Mouse (Mus musculus) large intestine, adult 2 months (tissue): ENCODE data around the gene Cnnm2. TPM values are rescaled to one million over a fixed set of nuclear protein-coding genes. Genes with fewer than 3 reads are reported as not detected.

Experiments used
- DNase-seq: peaks from one replicate; pipeline ENCODE4 v3.0.0-alpha.2; 2012; ENCODE audit warnings: low read depth, low spot score
- WGBS: fragments of 180-500 bp; shearing (Covaris S2); methylation state at CpG from one replicate; pipeline ENCODE4 v1.1.7; 2018; 5-methylcytosine and 5-hydroxymethylcytosine counted together
- polyA plus RNA-seq: library from polyadenylated mRNA; depleted of rRNA; stranded (reverse); fragments of >200 nt; gene quantifications from 2 replicates; pipeline ENCODE4 v1.2.3, GENCODE M21; 2012

Gene Cnnm2
- polyA plus RNA-seq, 1 experiment, result 3.3 TPM

DNA sequence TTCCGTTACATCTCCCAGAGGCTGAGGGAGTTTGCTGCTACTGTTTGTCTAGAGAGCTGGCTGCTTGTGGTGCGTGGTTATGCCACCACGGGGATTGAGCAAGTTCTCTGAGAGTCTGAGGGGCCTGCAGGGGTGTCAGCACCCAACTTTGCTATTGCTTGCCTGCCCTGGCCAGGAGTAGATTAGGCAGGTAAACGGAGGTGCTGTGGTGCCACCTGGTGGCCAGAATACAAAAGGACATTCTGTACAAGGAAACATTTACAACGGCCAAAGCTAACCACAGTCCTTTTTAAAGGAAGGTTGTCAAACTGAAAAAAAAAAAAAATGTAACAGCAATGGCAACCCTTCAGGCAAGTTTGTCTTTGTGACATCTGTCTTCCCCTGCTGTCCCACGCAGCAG, 108.1 kb downstream of the Cnnm2 start:
- WGBS, result 12% methylated on average over 6 of the region's 6 CpGs
- DNase-seq, result peak; percentile 43

DNA sequence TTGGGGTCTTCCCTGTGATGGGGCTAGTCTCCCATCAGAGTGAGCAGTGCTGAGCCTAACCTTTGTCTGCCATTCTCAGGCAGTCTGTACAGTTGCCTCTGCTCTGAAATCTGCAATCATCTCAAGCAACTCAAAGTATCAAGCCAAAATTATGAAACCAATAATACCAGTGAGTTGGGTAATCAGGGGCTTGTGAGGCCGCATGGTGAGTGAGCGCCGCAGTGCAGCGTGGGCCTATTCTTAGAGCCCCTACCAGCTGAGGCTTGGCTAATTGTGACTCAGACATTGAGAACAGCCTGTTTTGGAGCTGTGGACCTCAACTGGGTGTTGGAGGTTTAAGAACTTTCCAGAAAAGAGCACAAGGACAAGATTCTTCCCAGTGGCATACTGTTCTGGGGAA, 109.7 kb downstream of the Cnnm2 start:
- WGBS, result 94% methylated on average over 4 of the region's 4 CpGs
- no peak for DNase-seq

DNA sequence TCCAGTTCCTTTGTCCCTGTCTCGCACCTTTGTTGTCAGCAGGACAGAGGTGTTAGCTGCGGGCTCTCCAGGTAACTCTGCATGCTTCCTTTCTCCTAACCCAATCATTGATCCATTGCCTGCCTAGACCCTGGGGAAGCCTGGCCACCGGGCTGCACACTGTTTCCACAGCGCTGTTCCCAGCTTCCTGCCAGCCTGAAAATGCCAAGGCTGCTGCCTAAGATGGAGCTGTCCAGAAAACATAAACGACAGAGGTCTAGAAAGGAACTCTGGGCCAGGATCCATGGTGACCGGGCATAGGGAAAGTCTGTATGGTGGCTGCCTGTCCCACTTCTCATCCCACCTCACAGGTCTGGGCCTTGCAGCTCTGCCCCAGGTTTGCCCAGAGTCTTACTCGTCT, 110.3 kb downstream of the Cnnm2 start:
- no peak for DNase-seq
- WGBS, result 81% methylated on average over 7 of the region's 7 CpGs

DNA sequence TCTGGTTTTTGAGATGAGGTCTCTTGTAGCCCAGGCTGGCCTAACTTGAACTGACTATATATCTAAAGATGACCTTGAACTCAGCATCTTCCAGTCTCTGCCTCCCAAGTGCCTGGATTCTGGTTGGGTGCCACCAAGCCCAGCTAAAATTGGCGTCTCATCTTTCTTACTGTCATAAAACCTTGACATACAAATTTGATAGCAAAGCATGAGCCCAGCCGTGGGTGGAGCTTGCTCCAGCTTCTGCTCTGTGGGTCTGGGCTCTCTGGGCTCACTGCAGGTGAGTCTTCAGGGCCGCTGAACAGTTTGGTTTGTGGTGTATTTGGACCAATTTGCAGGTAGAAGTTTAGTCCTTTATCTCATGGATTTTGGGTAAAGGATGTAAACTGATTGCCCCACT, 112.5 kb downstream of the Cnnm2 start:
- WGBS, result 64% methylated on average over 3 of the region's 3 CpGs
- no peak for DNase-seq

DNA sequence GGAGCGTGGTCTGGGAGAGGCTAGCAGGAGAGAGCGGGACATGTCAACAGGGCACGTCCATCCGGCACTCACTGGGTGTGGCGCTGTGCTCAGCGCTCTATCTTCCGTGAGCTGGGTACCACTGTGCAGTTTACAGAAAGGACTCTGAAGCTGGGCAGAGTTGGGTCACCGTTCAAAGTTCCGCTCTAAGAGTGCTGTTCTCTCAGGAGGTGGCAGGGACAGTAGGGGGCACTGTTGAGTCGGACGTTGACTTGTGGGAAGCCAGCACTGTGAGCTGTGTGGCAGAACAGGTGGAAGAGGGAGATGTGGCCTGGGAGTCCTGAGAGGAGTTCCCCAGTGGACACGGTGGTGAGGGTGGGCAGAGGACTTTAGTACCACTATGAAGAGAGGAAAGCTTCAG, 114.4 kb downstream of the Cnnm2 start:
- WGBS, result 25% methylated on average over 12 of the region's 12 CpGs

DNA sequence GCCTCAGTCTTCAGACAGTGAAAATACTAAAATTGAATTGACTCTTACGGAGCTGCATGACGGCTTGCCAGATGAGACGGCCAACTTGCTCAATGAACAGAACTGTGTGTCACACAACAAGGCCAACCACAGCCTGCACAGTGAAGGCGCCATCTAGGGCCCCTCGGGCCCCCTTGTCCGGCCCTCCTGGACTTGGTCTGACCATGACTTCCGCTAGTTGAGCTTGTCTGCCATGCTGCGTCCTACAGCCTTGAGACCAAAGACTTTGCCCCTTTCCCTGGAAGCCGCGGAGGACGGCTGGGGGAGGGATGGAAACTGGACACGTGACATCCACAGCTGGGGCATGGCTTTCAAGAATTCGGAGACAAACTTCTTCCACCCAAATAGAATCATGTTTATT, 116.5 kb downstream of the Cnnm2 start:
- DNase-seq, result no peak
- WGBS, result 82% methylated on average over 13 of the region's 13 CpGs

More for the DNA sequence above, 114.4 kb downstream of the Cnnm2 start:
- peak; percentile 62 for DNase-seq

DNA sequence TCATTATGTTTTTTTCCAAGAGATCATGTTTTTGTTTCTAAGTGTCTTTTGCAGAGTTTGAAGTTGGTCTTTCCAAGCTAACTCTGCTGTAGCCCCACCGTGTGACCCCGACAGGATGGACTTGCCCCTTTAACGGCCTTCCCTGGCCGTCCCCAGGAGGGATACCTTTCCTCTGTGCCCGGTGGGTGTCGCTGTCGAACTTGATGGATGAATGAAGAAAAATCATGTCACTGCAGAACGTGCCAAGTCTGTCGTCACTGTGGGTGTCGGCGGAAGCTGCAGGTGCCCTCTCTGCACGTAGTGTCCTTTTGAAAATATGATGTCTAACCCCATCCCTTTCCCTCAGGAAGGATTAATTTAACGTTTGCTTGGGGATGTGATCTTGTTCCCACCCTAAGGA, 117.0 kb downstream of the Cnnm2 start:
- 26% methylated on average over 13 of the region's 13 CpGs for WGBS

DNA sequence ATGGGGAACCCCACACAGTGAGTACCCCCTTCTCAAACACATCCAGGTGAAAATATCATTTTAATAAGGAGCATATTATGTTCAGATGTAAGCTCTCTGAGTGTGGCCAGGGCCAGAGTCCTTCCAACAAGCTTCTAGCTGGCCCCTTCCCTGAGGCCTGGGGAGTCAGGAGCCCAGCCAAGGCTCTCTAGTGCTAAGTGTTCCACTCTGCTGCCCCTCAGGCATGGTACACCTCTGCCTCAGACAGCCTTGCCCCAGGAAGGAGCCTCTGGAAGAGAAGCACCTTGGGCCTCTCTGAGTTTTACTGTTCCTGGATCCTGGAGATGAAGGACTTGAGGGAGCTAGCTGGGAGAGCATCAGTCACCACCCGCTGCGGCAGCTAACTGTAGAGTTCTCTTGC, 118.5 kb downstream of the Cnnm2 start:
- WGBS, result 94% methylated on average over 2 of the region's 2 CpGs
- DNase-seq, result no peak

More for the DNA sequence above, 117.0 kb downstream of the Cnnm2 start:
- DNase-seq, result peak; percentile 61

DNA sequence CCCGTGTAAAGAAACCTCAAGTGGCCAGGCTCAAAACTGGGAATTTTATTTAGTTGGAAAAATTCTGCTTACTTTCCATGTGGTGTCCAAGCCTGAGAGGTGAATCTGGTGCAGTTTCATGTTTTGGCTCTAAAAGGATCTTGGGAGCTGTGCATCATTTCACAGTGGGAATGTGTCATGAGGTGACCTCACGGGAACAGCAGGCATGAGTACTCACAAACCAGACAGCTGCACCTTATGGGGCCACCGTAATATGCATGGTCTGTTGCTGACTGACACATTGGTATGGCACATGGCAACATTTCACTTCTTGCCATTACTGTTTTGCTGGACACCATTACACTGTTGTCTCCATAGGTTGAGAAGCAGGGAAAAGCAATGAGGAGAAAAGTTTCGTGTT, 124.0 kb downstream of the Cnnm2 start:
- 85% methylated on average over 4 of the region's 4 CpGs for WGBS
- DNase-seq, result no peak

DNA sequence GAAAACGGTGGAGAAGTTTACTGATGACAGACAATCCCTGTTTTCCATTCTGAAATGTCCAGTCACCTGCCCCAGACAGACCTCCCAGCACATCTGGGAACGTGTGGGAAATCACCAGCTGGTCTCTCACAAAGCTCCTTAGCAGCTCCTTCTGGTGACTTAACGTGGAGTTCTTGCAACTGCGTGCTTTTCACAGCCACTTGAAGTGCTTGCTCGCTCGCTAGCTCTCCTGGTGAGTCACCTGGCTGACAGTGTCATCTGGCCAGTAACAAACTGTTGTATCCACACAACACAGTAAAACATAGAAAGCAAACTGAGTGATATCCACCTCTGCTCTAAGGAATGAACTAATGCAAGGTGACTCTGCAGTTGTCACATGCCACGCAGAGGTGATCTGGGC, 125.4 kb downstream of the Cnnm2 start:
- 83% methylated on average over 7 of the region's 7 CpGs for WGBS
- no peak for DNase-seq

DNA sequence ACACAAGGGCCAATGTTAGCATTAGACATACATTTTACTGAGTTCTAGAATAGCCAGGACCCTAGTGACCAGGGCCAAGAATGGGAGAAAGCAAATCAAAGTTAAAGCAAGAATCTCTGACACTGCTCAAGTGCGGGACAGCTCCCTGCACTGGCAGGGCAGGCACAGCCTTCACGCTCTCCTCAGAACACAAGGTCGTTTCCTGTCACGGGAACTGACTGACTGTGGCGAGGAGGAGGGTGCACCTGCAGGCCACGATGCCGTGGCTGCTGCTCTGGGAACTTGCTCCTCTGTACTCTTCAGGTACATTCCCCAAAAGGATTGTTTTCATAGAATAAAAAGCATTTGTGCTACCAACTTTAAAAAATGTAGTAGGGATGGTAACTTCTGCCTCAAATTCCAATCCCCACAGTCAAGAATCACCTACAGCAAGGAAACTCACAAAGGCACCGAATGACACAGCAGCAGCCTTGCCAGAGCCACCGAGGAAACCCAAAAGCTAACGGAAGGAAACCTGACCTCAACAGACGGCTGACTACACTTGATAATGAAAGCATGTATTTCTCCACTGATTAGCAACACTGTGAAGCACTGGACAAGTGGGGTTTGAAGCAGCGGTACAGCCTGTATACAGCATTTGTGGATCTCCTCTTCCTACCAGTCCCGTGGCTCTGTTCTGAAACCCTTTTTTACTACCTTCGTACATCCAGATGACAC, 126.6 kb downstream of the Cnnm2 start:
- no peak for DNase-seq
- WGBS, result 75% methylated on average over 14 of the region's 14 CpGs

DNA sequence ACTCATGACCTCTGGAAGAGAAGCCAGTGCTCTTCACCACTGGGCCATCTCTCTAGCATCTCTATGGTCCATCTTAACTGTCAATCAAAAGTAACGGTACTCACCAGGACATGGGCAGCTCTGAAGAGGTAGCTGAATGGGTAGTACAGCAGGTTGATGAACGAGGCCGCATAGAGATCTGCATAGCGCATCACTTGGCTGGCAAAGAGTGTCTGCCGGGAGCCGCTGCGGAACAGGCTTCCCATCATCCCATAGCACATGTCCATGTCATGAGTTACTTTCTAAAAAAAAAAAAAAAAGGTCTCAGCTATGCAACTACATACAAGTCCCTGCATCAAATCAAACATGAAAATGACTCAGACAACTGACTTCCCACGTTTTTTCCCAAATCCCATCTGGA, 128.3 kb downstream of the Cnnm2 start:
- DNase-seq, result no peak
- WGBS, result 92% methylated on average over 8 of the region's 8 CpGs

DNA sequence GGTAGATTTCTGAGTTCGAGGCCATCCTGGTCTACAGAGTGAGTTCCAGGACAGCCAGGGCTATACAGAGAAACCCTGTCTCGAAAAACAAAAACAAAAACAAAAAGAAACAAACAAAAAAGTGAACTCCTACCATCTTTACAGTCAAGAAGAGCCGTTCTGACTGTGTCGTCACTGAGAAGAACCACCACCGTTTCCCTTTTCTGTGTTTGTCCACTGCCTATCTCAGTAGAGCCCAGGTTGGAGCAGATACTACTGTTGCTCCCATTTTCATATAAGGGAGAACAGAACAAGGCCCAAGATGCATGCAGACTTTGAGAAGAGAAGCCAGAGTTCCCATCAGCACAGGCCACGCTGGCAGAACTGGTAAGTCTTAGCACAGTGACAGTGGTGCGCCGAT, 129.3 kb downstream of the Cnnm2 start:
- WGBS, result 92% methylated on average over 8 of the region's 8 CpGs
- no peak for DNase-seq

DNA sequence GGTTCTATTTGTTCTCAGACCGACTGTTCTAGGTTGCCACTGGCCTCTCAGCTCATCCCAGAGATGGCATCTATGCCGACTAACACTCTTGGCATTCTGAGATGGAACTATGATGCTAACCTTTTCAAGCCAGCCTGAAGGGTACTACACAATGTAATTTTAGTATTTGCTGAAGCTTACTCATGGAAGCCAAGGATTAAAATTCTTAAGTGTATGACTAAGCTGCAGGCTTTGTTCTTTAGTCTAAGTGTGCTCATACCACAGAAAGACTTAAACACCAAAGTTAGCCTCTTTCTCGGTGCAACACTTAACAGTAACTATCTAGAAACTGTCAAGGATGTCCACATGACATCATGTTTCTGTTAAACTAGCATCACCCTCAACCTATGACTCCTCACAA, 131.5 kb downstream of the Cnnm2 start:
- 76% methylated on average over 3 of the region's 3 CpGs for WGBS
- DNase-seq, result no peak

DNA sequence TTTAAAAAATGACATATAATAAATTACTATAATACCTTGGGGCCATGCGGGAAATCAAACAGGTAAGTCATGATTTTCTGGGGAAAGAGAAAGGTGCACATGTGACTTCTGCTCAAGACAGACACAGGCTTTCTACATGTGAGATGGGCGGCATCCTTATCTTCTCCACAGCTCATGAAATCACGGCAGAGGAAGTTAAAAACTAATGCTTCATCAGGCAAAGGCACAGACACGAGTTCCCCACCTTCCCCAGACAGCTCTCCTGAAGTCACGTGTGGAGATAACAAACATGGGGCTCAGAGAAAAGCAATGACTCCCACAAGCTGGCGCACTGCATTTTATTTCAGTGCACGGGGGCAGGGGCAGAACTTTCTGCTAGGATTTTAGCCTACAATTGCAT, 132.1 kb downstream of the Cnnm2 start:
- 89% methylated on average over 7 of the region's 7 CpGs for WGBS

DNA sequence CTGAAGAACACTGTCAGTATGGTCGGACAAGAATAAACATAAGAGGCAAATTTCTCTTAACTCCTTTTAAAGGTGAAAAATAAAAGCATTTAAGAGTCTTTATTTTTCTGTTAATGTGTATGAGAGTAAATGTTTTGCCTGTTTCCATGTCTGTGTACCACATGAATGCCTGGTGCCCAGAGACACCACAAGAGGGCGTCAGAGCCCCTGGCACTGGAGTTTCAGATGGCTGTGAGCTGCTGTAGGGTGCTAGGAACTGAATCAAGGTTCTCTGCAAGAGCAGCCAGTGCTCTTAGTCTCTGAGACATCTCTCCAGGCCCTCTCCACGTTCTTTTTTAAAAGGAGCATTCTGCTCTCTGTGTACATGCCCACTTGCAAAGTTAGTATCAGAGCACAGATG, 135.7 kb downstream of the Cnnm2 start:
- WGBS, result 92% methylated on average over 3 of the region's 3 CpGs
- DNase-seq, result no peak

More for the DNA sequence above, 132.1 kb downstream of the Cnnm2 start:
- DNase-seq, result no peak

DNA sequence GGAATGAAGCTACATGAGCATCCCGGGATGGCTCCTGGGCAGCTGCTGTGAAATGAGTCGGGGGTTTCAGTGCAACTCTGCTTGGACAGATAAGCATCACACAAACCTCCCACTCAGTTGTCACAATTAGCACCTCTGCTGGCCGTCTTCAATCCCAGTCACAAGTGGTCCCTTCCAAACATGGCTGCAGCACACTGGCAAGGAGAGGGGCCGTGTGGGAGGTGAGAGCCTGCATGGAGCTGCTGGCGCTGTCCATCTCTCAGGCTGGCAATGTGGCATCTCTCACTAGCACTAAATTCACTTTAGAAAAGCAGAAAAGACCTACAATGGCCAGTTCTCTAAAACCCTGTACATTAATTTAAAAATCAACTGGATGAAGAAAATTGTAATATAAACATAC, 136.8 kb downstream of the Cnnm2 start:
- 93% methylated on average over 5 of the region's 5 CpGs for WGBS

DNA sequence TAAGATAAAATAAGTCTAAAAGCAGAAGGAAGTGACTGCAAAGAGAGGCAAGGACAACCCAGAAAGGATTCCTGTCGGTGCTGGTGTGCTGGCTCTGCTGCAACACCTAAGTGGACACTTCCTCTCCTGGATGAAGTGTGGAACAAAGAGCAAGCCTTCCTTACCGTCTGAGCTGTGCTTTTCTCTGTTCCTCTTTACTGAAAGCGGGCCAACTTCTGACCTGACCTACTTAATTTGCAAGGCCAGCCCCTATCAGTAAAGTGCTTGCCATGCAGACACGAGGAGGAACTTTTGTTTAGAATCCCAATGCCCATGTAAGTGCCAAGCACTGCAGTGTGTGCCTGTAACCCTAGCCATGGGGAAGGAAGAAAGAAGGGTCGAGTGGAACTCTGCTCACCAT, 137.9 kb downstream of the Cnnm2 start:
- WGBS, result 26% methylated on average over 5 of the region's 5 CpGs

More for the DNA sequence above, 136.8 kb downstream of the Cnnm2 start:
- no peak for DNase-seq

DNA sequence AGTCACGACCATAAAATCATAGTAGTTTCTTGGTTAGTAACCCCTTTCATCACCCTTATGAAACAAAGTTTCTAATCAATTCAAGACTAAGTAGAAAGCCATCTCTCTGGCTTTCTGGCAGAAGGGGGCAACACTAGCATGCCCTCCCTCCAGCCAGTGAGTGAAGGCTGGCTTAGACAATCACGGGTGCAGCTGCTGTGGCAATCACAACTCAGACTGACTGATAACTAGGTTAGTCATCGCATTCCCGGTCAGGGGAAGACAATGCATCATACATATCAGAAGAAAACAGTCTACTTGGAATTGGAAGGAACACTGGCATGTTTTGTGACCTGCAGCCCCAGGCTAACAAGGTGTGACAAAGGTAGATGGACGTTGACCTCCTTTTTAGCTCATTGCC, 138.5 kb downstream of the Cnnm2 start:
- no peak for DNase-seq
- 45% methylated on average over 5 of the region's 5 CpGs for WGBS

More for the DNA sequence above, 137.9 kb downstream of the Cnnm2 start:
- no peak for DNase-seq

DNA sequence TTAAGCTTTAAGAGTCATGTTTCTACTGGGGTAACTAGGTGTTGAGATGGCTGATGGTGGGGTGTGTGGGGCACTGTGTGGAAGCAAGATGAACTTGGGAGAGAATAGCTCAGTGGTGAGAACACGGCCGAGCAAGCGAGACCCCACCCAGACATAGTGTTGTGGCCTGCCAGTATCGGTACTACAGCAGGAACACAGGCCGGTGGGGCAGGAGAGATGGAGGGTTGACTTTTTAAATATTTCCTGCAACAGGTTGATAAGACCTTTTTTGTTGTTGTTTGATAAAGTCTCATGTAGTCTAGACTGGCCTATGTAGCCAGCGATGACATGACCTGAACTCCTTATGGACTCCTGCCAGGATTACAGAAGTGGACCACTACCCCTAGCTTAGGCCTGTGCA, 139.4 kb downstream of the Cnnm2 start:
- no peak for DNase-seq
- 88% methylated on average over 6 of the region's 6 CpGs for WGBS

DNA sequence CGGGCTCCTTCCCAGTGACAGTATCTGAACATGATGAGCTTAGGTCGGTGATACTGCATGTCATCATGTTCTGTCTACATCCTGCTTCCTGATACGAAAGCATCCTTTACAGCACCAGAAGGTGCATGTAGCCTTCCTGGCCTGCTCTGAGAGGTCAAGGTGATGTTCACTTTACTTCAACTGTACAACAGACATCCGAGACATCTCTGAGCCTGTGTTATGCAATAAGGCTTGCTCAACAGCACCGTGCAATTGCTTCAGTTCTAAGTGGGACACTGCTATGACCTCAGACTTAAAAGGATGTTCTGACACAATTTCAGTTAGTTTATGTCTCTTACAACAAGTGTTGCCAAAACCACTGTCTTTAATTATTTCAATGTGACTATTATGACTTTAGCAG, 139.9 kb downstream of the Cnnm2 start:
- WGBS, result 76% methylated on average over 5 of the region's 5 CpGs
- DNase-seq, result no peak

DNA sequence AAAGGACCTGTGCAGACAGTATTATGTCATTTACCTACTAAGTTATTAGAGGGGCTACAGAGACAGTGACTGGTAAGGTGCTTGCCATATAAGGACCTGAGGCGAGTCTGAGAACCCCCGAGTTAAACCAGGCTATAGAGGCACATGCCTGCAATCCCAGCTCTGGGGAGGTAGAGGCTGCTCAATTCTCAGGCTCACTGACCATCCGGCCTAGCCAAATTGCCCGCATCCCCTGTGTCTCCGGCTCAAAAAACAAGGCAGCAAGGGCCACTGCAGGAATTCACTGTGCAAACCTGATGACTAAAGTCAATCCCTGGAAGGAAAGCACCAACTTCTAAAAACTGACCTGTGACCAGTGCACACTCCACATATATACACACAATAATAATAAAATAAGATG, 142.0 kb downstream of the Cnnm2 start:
- WGBS, result 93% methylated on average over 5 of the region's 5 CpGs
- DNase-seq, result no peak
